Mouse (Mus musculus) liver, postnatal 0 days (tissue): ENCODE data around the gene Nosip. TPM values are rescaled to one million over a fixed set of nuclear protein-coding genes. Genes with fewer than 3 reads are reported as not detected.

Experiments
- ATAC-seq: fragments of 200-750 bp; cut with Nextera tagmentation; 2 replicates; pipeline ENCODE4 v1.8.0; 2017; ENCODE audit warnings: mild to moderate bottlenecking, moderate library complexity
- DNase-seq: peaks from one replicate; pipeline ENCODE4 v3.0.0-alpha.2; 2016
- H3K27ac ChIP-seq: fragments of 300-500 bp; sonication (generic); 2 replicates; pipeline ENCODE4 v1.5.1; 2014; ENCODE audit warnings: antibody characterized with exemption, moderate library complexity, mild to moderate bottlenecking, low read depth
- H3K27me3 ChIP-seq: fragments of 300-500 bp; sonication (generic); 2 replicates; pipeline ENCODE4 v1.6.1; 2014; ENCODE audit warnings: low read length, control low read depth, mixed read lengths; ENCODE audit not compliant: insufficient read depth
- H3K36me3 ChIP-seq: fragments of 300-500 bp; sonication (generic); replicated peaks from 2 replicates; pipeline ENCODE4 v1.6.1; 2014; ENCODE audit warnings: mild to moderate bottlenecking, control low read depth, low read length, moderate library complexity, mixed read lengths; ENCODE audit not compliant: insufficient read depth
- H3K4me1 ChIP-seq: fragments of 300-500 bp; sonication (generic); 2 replicates; pipeline ENCODE4 v1.6.1; 2014; ENCODE audit warnings: antibody characterized with exemption, mild to moderate bottlenecking, control low read depth; ENCODE audit not compliant: insufficient read depth
- H3K4me2 ChIP-seq: fragments of 300-500 bp; sonication (generic); 2 replicates; pipeline ENCODE4 v1.6.1; 2014; ENCODE audit warnings: low read depth, mild to moderate bottlenecking, low read length, moderate library complexity, mixed read lengths
- H3K4me3 ChIP-seq: fragments of 300-500 bp; sonication (generic); 2 replicates; pipeline ENCODE4 v1.5.1; 2014; ENCODE audit warnings: low read depth, low read length
- H3K9ac ChIP-seq: fragments of 300-500 bp; sonication (generic); replicated peaks from 2 replicates; pipeline ENCODE4 v1.6.1; 2014; ENCODE audit warnings: mild to moderate bottlenecking, moderate library complexity
- H3K9me3 ChIP-seq: fragments of 300-500 bp; sonication (generic); 2 replicates; pipeline ENCODE4 v1.6.1; 2016; ENCODE audit warnings: mild to moderate bottlenecking, control low read depth, low read length, mixed read lengths
- CTCF ChIP-seq: sonication (generic); IDR thresholded peaks from 2 replicates; pipeline ENCODE4 v1.5.1; 2016; ENCODE audit warnings: antibody characterized with exemption, low read depth
- EP300 ChIP-seq: IDR thresholded peaks from 2 replicates; pipeline ENCODE4 v1.6.1; 2016; ENCODE audit warnings: antibody characterized with exemption, low read depth, mild to moderate bottlenecking
- WGBS: fragments of 180-500 bp; shearing (Covaris S2); extraction: QIAGEN DNeasy Blood & Tissue Kit; methylation state at CpG from one replicate; pipeline ENCODE4 v1.1.7; 2014; ENCODE audit not compliant: insufficient replicate concordance; 5-methylcytosine and 5-hydroxymethylcytosine counted together
- polyA plus RNA-seq: library from polyadenylated mRNA; unstranded; fragments of >200 nt; fragmentation: Nextera tagmentation; extraction: Ambion mirVana; gene quantifications from 2 replicates; pipeline ENCODE4 v1.2.1, GENCODE M21; 2015

Gene Nosip
- polyA plus RNA-seq, 1 experiment from 2014 or later = 22.2 TPM

- TF ChIP-seq CTCF (no peak), EP300 (no peak)
- Histone ChIP-seq H3K4me1 (0 out of 2 replicates have a peak, but pooled peaks cover 4% of the 10 kb centered on the region), H3K27ac (no peak overlapping the region), H3K4me2 (no peak overlapping the region), H3K9ac (no peak overlapping the region), H3K4me3 (no peak overlapping the region), H3K9me3 (no peaks in the 10 kb centered on the region), H3K36me3 (peaks cover 20% of the 10 kb centered on the region), H3K27me3 (no peaks in the 10 kb centered on the region)
- peak; percentile 67 for ATAC-seq
- no peak for DNase-seq
- 63% methylated on average over 4 of the region's 4 CpGs for WGBS
Observed at GRCm38 (mm10) chr7:45075405-45075804, 13.2 kb downstream of the Nosip start.

GRCm38 (mm10) chr7:45076501-45076900 is 14.3 kb downstream of the Nosip start:
- H3K4me3 ChIP-seq = no peak overlapping the region
- H3K4me1 ChIP-seq = 0 out of 2 replicates have a peak, but pooled peaks cover 4% of the 10 kb centered on the region
- DNase-seq (no peak), ATAC-seq (no peak)
- no peak overlapping the region for H3K4me2 ChIP-seq
- no peak overlapping the region for H3K27ac ChIP-seq
- TF ChIP-seq EP300 (no peak), CTCF (no peak)
- H3K36me3 ChIP-seq = peaks cover 20% of the 10 kb centered on the region
- WGBS = 87% methylated on average over 30 of the region's 30 CpGs
- H3K27me3 ChIP-seq = no peaks in the 10 kb centered on the region
- no peak overlapping the region for H3K9ac ChIP-seq
- no peaks in the 10 kb centered on the region for H3K9me3 ChIP-seq

GRCm38 (mm10) chr7:45077322-45077721 is 15.1 kb downstream of the Nosip start:
- no peak for TF ChIP-seq CTCF
- no peak for TF ChIP-seq EP300
- DNase-seq (no peak), ATAC-seq (no peak)
- no peaks in the 10 kb centered on the region for H3K27me3 ChIP-seq
- WGBS = 92% methylated on average over 14 of the region's 14 CpGs
- peaks cover 20% of the 10 kb centered on the region for H3K36me3 ChIP-seq
- no peak overlapping the region for H3K4me2 ChIP-seq
- no peak overlapping the region for H3K9ac ChIP-seq
- 0 out of 2 replicates have a peak, but pooled peaks cover 4% of the 10 kb centered on the region for H3K4me1 ChIP-seq
- no peak overlapping the region for H3K27ac ChIP-seq
- H3K9me3 ChIP-seq = no peaks in the 10 kb centered on the region
- no peak overlapping the region for H3K4me3 ChIP-seq

GRCm38 (mm10) chr7:45077829-45078228 is 15.6 kb downstream of the Nosip start:
- no peak overlapping the region for H3K27ac ChIP-seq
- no peak overlapping the region for H3K9ac ChIP-seq
- H3K4me3 ChIP-seq = no peak overlapping the region
- ATAC-seq = no peak
- H3K27me3 ChIP-seq = no peaks in the 10 kb centered on the region
- H3K4me1 ChIP-seq = peaks cover 7% of the 10 kb centered on the region; the same call in 1 of the 2 replicates
- no peaks in the 10 kb centered on the region for H3K9me3 ChIP-seq
- no peak for DNase-seq
- H3K36me3 ChIP-seq = peaks cover 20% of the 10 kb centered on the region
- no peak for TF ChIP-seq CTCF
- TF ChIP-seq EP300 = no peak
- 98% methylated on average over 2 of the region's 2 CpGs for WGBS
- H3K4me2 ChIP-seq = no peak overlapping the region

- H3K9me3 ChIP-seq = no peaks in the 10 kb centered on the region
- TF ChIP-seq EP300 (no peak), CTCF (peak; percentile 90)
- H3K36me3 ChIP-seq = peaks cover 20% of the 10 kb centered on the region
- H3K4me2 ChIP-seq = no peak overlapping the region
- peaks cover 9% of the 10 kb centered on the region; the same call in 1 of the 2 replicates for H3K4me1 ChIP-seq
- no peak overlapping the region for H3K4me3 ChIP-seq
- ATAC-seq = 0 out of 2 replicates have a peak, but pooled peaks have one; percentile 20
- H3K27me3 ChIP-seq = no peaks in the 10 kb centered on the region
- no peak overlapping the region for H3K9ac ChIP-seq
- no peak overlapping the region for H3K27ac ChIP-seq
- peak; percentile 79 for DNase-seq
- 22% methylated on average over 9 of the region's 9 CpGs for WGBS
Observed at GRCm38 (mm10) chr7:45078513-45078912, 16.3 kb downstream of the Nosip start.

GRCm38 (mm10) chr7:45079856-45080255 is 17.6 kb downstream of the Nosip start:
- no peak overlapping the region for H3K9ac ChIP-seq
- TF ChIP-seq EP300 (no peak), CTCF (peak; percentile 97)
- H3K4me3 ChIP-seq = no peak overlapping the region
- 2% methylated on average over 10 of the region's 10 CpGs for WGBS
- ATAC-seq (peak; percentile 38; the same call in 1 of the 2 replicates), DNase-seq (peak; percentile 92)
- no peaks in the 10 kb centered on the region for H3K27me3 ChIP-seq
- H3K27ac ChIP-seq = no peak overlapping the region
- peaks cover 9% of the 10 kb centered on the region; the same call in 1 of the 2 replicates for H3K4me1 ChIP-seq
- H3K9me3 ChIP-seq = no peaks in the 10 kb centered on the region
- peaks cover 18% of the 10 kb centered on the region for H3K36me3 ChIP-seq
- H3K4me2 ChIP-seq = no peak overlapping the region
